Comparison of ENCODE assay signal across 13 mouse cellular contexts in genomic region chr4:126986768-126987167, GRCm38 (mm10).
"Had no signal": no experiment of that assay in that cellular context is flagged by ENCODE, and none has a peak within 500 bp of the region (broad histone marks: within the 10 kb centered on the region; RNA-seq: fewer than 3 reads in every experiment).

No protein-coding gene starts in this region.

- DNase-seq: kidney, adult 18-20 months; lung, embryonic 14.5 days; lung, postnatal 10 days; lung, postnatal 4 days; midbrain, embryonic 14.5 days; right cerebral cortex, adult 18-20 months; right cerebral cortex, postnatal 25 days had no signal

- ATAC-seq: inflammation-experienced regulatory T-cells, adult 6 months had no signal

- H3K9ac ChIP-seq: limb, embryonic 13.5 days; liver, embryonic 15.5 days; lung, embryonic 14.5 days; neural tube, embryonic 15.5 days had no signal

- H3K36me3 ChIP-seq: limb, embryonic 13.5 days; liver, embryonic 15.5 days; midbrain, embryonic 10.5 days; neural tube, embryonic 15.5 days had no signal

- H3K27ac ChIP-seq: limb, embryonic 13.5 days; liver, embryonic 15.5 days; midbrain, embryonic 10.5 days; neural tube, embryonic 15.5 days had no signal

- H3K4me3 ChIP-seq: limb, embryonic 13.5 days; liver, embryonic 15.5 days; midbrain, embryonic 10.5 days; myocyte; neural tube, embryonic 15.5 days had no signal

- H3K4me2 ChIP-seq: limb, embryonic 13.5 days; liver, embryonic 15.5 days; lung, embryonic 14.5 days; neural tube, embryonic 15.5 days had no signal

- H3K9me3 ChIP-seq: limb, embryonic 13.5 days; liver, embryonic 15.5 days; midbrain, embryonic 10.5 days; neural tube, embryonic 15.5 days had no signal

- H3K4me1 ChIP-seq: limb, embryonic 13.5 days; liver, embryonic 15.5 days; midbrain, embryonic 10.5 days; neural tube, embryonic 15.5 days had no signal

- H3K27me3 ChIP-seq: limb, embryonic 13.5 days; liver, embryonic 15.5 days; neural tube, embryonic 15.5 days had no signal
